Mouse (Mus musculus) heart, adult 2 months (tissue): ENCODE data around the gene Efna1. TPM values are rescaled to one million over a fixed set of nuclear protein-coding genes. Genes with fewer than 3 reads are reported as not detected.

Experiments used
- DNase-seq, 2 experiments: peaks; one replicate each; pipeline ENCODE4 v3.0.0; 2021
- H3K27ac ChIP-seq: fragments of 200-600 bp; 2 replicates; pipeline ENCODE4 v1.8.1; 2022
- H3K27me3 ChIP-seq: fragments of 200-500 bp; 2 replicates; pipeline ENCODE4 v1.6.1; 2012; ENCODE audit warnings: mild to moderate bottlenecking, low read length, inconsistent platforms, mixed read lengths; ENCODE audit not compliant: control insufficient read depth, insufficient read depth
- H3K36me3 ChIP-seq: fragments of 200-500 bp; 2 replicates; pipeline ENCODE4 v1.6.1; 2012; ENCODE audit warnings: low read length, inconsistent platforms; ENCODE audit not compliant: control insufficient read depth, insufficient read depth
- H3K4me1 ChIP-seq: fragments of 200-500 bp; 2 replicates; pipeline ENCODE4 v1.6.1; 2011; ENCODE audit warnings: low read length; ENCODE audit not compliant: control insufficient read depth, insufficient read depth
- H3K4me3 ChIP-seq: fragments of 200-600 bp; 2 replicates; pipeline ENCODE4 v1.8.1; 2022
- H3K79me2 ChIP-seq: fragments of 200-500 bp; replicated peaks from 2 replicates; pipeline ENCODE4 v1.6.1; 2012; ENCODE audit warnings: mild to moderate bottlenecking, inconsistent platforms, low read length, moderate library complexity, mixed read lengths; ENCODE audit not compliant: control insufficient read depth, insufficient read depth
- H3K9ac ChIP-seq: fragments of 200-500 bp; 2 replicates; pipeline ENCODE4 v1.6.1; 2012; ENCODE audit warnings: low read depth, mild to moderate bottlenecking, control low read depth, inconsistent platforms, low read length, mixed read lengths
- CTCF ChIP-seq: fragments of 200-600 bp; IDR thresholded peaks from 2 replicates; pipeline ENCODE4 v1.8.1; 2022; ENCODE audit warnings: antibody characterized with exemption, mild to moderate bottlenecking, moderate library complexity
- EP300 ChIP-seq: fragments of 200-500 bp; IDR thresholded peaks from 2 replicates; pipeline ENCODE4 v1.6.1; 2011; ENCODE audit warnings: low read depth, low read length, control low read depth; ENCODE audit not compliant: insufficient read depth
- POLR2A ChIP-seq: fragments of 200-500 bp; IDR thresholded peaks from 2 replicates; pipeline ENCODE4 v1.6.1; 2011; ENCODE audit warnings: mild to moderate bottlenecking, low read depth, low read length, control low read depth; ENCODE audit not compliant: insufficient read depth
- WGBS: fragments of 180-500 bp; shearing (Covaris S2); methylation state at CpG from one replicate; pipeline ENCODE4 v1.1.7; 2018; 5-methylcytosine and 5-hydroxymethylcytosine counted together
- intact Hi-C: fragments of 180-260 bp; cut with DNase I; formaldehyde crosslinking; loops from one replicate; pipeline ENCODE4 v1.15.1; 2025
- polyA plus RNA-seq: library from polyadenylated mRNA; depleted of rRNA; stranded (reverse); fragments of >200 nt; gene quantifications from 2 replicates; pipeline ENCODE4 v1.2.3, GENCODE M21; 2012
- total RNA-seq, 2 experiments: library from RNA; stranded (reverse); gene quantifications; 2 replicates each; pipeline ENCODE4 v1.2.3; 2021

Efna1 gene
- total and polyA plus RNA-seq, 3 experiments, result 22.6 to 39.6 (median 28.4) TPM

DNA sequence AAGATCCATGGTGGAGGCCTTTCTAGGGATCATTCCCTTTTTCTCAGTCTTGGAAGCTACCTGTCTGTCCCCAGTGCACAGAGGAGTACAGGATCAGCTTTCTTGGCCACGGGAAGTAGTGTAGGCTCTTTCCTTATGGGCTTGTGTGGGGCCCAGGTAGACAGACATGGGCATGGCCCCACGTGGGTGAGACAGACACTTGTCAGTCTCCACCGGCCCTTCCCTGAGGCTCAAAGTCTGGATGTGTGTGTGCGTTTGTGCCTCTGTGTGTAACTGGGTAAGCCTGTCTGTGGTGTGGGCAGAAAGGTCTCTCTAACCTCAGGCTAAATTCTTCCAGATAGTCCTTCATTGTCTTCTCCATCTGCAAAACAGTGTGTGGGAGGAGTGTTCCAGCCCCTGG, 24.2 kb upstream of the Efna1 start:
- H3K4me1 ChIP-seq, result no peaks in the 10 kb centered on the region; the same call in 1 of the 2 replicates

DNA sequence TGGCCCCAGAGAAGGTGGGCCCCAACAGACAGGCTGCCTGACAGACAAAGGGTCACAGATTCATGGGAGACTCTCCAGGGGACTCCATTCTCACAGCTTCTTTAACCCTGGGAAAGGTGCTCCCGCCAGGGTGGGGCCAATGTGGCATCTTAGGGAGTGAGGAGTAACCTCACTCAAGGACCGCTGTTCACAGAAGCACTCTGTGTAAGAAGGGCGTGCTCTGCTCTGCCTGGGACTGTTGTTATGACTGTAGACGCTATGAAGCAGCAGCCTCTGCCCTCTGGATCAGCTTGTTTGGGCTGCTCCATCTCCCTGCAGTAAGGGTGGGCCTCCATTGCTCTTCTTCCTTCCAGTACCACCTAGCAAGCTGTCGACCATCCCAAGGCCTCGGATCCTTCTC, 23.5 kb upstream of the Efna1 start:
- H3K27ac ChIP-seq, result no peak overlapping the region
- intact Hi-C loops, result no loop called here
- TF ChIP-seq EP300, result no peak
- no peak for TF ChIP-seq CTCF
- no peak for TF ChIP-seq POLR2A

More for the DNA sequence above, 24.2 kb upstream of the Efna1 start:
- H3K36me3 ChIP-seq, result no peaks in the 10 kb centered on the region
- intact Hi-C loops, result no loop called here
- no peak for DNase-seq
- WGBS, result 74% methylated on average over 4 of the region's 4 CpGs
- no peak overlapping the region for H3K9ac ChIP-seq
- no peaks in the 10 kb centered on the region for H3K27me3 ChIP-seq
- H3K79me2 ChIP-seq, result no peaks in the 10 kb centered on the region
- no peak overlapping the region for H3K27ac ChIP-seq
- TF ChIP-seq EP300 (no peak), CTCF (no peak), POLR2A (no peak)
- no peak overlapping the region for H3K4me3 ChIP-seq

GRCm38 (mm10) chr3:89300514-89300913, 19.6 kb upstream of the Efna1 start:
- no peaks in the 10 kb centered on the region for H3K79me2 ChIP-seq
- WGBS, result 77% methylated on average over 2 of the region's 2 CpGs
- DNase-seq, result no peak
- no peak overlapping the region for H3K27ac ChIP-seq
- H3K4me3 ChIP-seq, result no peak overlapping the region
- H3K27me3 ChIP-seq, result no peaks in the 10 kb centered on the region
- H3K36me3 ChIP-seq, result no peaks in the 10 kb centered on the region
- TF ChIP-seq EP300, result no peak
- TF ChIP-seq CTCF, result peak; percentile 52
- H3K4me1 ChIP-seq, result no peaks in the 10 kb centered on the region; the same call in 1 of the 2 replicates
- H3K9ac ChIP-seq, result no peak overlapping the region
- intact Hi-C loops, result no loop called here

More for the DNA sequence above, 23.5 kb upstream of the Efna1 start:
- H3K27me3 ChIP-seq, result no peaks in the 10 kb centered on the region
- H3K4me3 ChIP-seq, result no peak overlapping the region
- WGBS, result 74% methylated on average over 6 of the region's 6 CpGs
- no peak overlapping the region for H3K9ac ChIP-seq
- no peaks in the 10 kb centered on the region for H3K36me3 ChIP-seq
- no peak for DNase-seq
- no peaks in the 10 kb centered on the region for H3K79me2 ChIP-seq
- no peaks in the 10 kb centered on the region; the same call in 1 of the 2 replicates for H3K4me1 ChIP-seq

DNA sequence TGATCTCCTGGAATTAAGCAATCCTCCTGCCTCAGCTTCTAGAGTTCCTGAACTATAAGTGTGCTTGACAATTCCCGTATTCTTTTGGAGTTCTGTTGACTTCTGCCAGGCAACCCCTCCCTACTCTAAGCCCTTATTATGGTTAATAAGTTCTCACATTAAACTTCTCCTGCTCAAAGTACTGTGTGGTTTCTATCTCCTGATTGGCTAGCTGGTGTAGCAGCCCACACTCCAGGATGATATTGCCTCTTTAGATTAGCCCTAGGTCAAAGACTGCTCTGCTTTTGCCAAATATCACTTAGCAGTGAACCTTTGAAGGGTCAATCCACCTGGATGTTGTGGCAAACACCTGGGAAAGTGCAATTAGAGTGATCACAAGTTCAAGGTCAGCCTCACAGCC, 19.1 kb upstream of the Efna1 start:
- 53% methylated on average over 1 of the region's 1 CpGs for WGBS
- Histone ChIP-seq H3K4me3 (no peak overlapping the region), H3K27ac (no peak overlapping the region), H3K27me3 (no peaks in the 10 kb centered on the region), H3K9ac (no peak overlapping the region), H3K79me2 (no peaks in the 10 kb centered on the region), H3K4me1 (no peaks in the 10 kb centered on the region; the same call in 1 of the 2 replicates), H3K36me3 (no peaks in the 10 kb centered on the region)
- no peak for DNase-seq
- intact Hi-C loops, result no loop called here
- TF ChIP-seq POLR2A (no peak), EP300 (no peak), CTCF (no peak)

GRCm38 (mm10) chr3:89299499-89299898, 18.6 kb upstream of the Efna1 start:
- H3K9ac ChIP-seq, result peak overlapping the region; percentile 46
- WGBS, result under 1% methylated on average over 14 of the region's 14 CpGs

GRCm38 (mm10) chr3:89298908-89299307, 18.0 kb upstream of the Efna1 start:
- Histone ChIP-seq H3K27ac (no peak overlapping the region), H3K9ac (no peak overlapping the region), H3K27me3 (no peaks in the 10 kb centered on the region), H3K79me2 (no peaks in the 10 kb centered on the region), H3K4me1 (no peaks in the 10 kb centered on the region; the same call in 1 of the 2 replicates), H3K4me3 (no peak overlapping the region), H3K36me3 (no peaks in the 10 kb centered on the region)
- TF ChIP-seq EP300 (no peak), CTCF (no peak), POLR2A (no peak)
- intact Hi-C loops, result no loop called here
- 89% methylated on average over 6 of the region's 6 CpGs for WGBS
- DNase-seq, result no peak

More at GRCm38 (mm10) chr3:89299499-89299898, 18.6 kb upstream of the Efna1 start:
- Histone ChIP-seq H3K27me3 (no peaks in the 10 kb centered on the region), H3K79me2 (no peaks in the 10 kb centered on the region), H3K27ac (peak overlapping the region; percentile 3; the same call in 1 of the 2 replicates), H3K4me1 (no peaks in the 10 kb centered on the region; the same call in 1 of the 2 replicates), H3K4me3 (peak overlapping the region; percentile 22), H3K36me3 (no peaks in the 10 kb centered on the region)
- intact Hi-C loops, result no loop called here
- DNase-seq, result peak; percentile 37 to 43
- TF ChIP-seq CTCF, result peak; percentile 33; the same call in 1 of the 2 replicates
- TF ChIP-seq EP300, result no peak
